Mouse (Mus musculus): ENCODE results near the gene Pde12. TPM values are rescaled to one million over a fixed set of nuclear protein-coding genes. Genes with fewer than 3 reads are reported as not detected.
"Not testable (repeated sequence)": the region's sequence is repeated elsewhere in the genome, so short reads cannot be mapped to it uniquely, and the experiment has no call there.

The Pde12 gene
- total RNA-seq (2021), result 1 to 10 TPM; 3.2 to 4.9 TPM
- long read RNA-seq, experiment 1, full-length matches to known transcripts, result 22 of 22 reads
- long read RNA-seq, experiment 1, partial matches to known transcripts, result 0 of 22 reads
- long read RNA-seq, experiment 1, other reads (novel, unspliced or antisense), result 0 of 22 reads
- long read RNA-seq, experiment 2, full-length matches to known transcripts, result 20 of 21 reads
- long read RNA-seq, experiment 2, partial matches to known transcripts, result 0 of 21 reads
- long read RNA-seq, experiment 2, other reads (novel, unspliced or antisense), result 1 of 21 reads

DNA sequence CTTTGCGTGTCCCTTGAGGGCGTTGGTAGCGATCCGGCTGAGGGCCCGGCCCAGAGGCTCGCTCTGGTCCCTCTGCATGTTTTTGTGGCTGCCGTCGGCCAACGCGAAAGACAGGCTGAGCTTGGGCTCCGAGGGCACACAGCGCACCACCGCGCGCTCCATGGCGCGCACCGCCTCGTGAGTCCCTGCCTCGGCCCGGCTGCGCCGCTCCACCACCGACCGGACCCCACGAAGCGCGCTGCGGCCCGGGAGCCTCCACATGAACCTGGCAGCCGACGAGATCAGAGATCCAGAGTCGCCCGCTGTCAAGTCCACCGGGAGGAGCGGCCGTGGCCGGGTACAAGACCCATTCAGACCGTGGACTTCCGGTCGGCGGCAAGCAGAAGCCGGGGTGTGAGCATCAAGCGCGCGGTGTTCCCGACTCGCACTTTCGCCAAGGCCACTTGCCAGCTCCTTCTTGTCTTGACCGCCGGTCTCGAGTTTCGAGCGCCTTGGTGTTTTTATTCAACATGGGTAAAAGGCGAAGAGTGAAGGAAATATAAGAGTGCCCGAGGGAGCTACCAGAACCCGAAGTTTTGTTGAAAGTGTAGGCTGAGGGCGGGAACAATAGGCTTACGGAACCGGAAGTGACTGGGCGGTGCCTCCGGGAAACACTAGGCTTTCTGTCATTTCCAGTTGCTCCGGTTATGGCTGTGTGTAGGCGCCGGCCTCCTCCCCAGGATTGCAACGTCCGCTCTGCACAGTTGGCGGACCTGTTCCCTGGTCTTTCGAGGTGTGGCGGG is at the start of gene Pde12:
Gene Pde12, minus strand, starts transcription at position 592 of the 782 bp plus-strand sequence.
- Histone ChIP-seq H3K27ac (peak within 1 kb of the TSS; percentile 95), H3K4me3 (peak within 1 kb of the TSS; percentile 94)
- peak; percentile 90 for DNase-seq
- TF ChIP-seq CTCF (IDR thresholded peaks at IDR 0.05), result no peak; the same call in 1 of the 2 replicates
- intact Hi-C loops (cut with DNase I), result loop anchor here (10.0 kb wide), 1 partner anchor 295 kb away; no protein-coding TSS in a partner anchor

GRCm38 (mm10) chr14:26705246-26705645 is 35.6 kb upstream of the Pde12 start:
- H3K4me3 ChIP-seq; DNase-seq; intact Hi-C loops (cut with DNase I); H3K27ac ChIP-seq: not testable (repeated sequence)

GRCm38 (mm10) chr14:26697912-26698311 is 28.2 kb upstream of the Pde12 start:
- no peak overlapping the region for H3K4me3 ChIP-seq
- peak; percentile 47 for TF ChIP-seq CTCF (IDR thresholded peaks at IDR 0.05)
- intact Hi-C loops (cut with DNase I), result no loop called here
- DNase-seq, result no peak
- H3K27ac ChIP-seq, result no peak overlapping the region

- Histone ChIP-seq H3K27ac (no peak within 1 kb of the TSS), H3K4me3 (no peak within 1 kb of the TSS)
- intact Hi-C loops (cut with DNase I), result no loop called here
- no peak for DNase-seq
- no peak for TF ChIP-seq CTCF (IDR thresholded peaks at IDR 0.05)
These were observed 23.3 kb upstream of the Pde12 start, which contains the start of gene Dnah12 for GRCm38 (mm10) chr14:26692974-26693373. TSS of gene Dnah12 (plus strand) at chr14:26693274.

DNA sequence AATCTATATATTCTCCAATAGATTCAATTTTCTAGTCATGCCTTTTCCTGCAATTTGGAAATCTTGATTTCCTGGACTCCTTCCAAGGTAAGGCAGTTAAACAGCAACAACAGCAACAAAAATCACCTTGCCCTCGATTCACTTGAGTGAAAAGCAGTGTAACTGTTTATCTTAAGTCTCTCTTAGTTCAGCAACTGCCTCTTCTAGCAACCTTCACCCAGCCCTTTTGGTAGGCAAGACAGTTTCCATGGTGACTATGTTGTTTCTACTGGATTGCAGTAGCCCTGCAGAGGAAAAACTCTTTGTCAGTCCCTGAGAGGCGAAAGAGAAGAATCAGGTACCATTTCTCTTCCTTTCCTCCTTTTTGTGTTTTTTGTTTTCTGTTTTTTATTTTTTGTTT is 21.7 kb upstream of the Pde12 start:
- TF ChIP-seq CTCF (IDR thresholded peaks at IDR 0.05), result no peak
- DNase-seq, result no peak
- intact Hi-C loops (cut with DNase I), result no loop called here
- Histone ChIP-seq H3K4me3 (no peak overlapping the region), H3K27ac (no peak overlapping the region)

GRCm38 (mm10) chr14:26690727-26691126 is 21.0 kb upstream of the Pde12 start:
- no peak for TF ChIP-seq CTCF (IDR thresholded peaks at IDR 0.05)
- Histone ChIP-seq H3K4me3 (no peak overlapping the region), H3K27ac (no peak overlapping the region)
- no peak for DNase-seq
- intact Hi-C loops (cut with DNase I), result no loop called here

DNA sequence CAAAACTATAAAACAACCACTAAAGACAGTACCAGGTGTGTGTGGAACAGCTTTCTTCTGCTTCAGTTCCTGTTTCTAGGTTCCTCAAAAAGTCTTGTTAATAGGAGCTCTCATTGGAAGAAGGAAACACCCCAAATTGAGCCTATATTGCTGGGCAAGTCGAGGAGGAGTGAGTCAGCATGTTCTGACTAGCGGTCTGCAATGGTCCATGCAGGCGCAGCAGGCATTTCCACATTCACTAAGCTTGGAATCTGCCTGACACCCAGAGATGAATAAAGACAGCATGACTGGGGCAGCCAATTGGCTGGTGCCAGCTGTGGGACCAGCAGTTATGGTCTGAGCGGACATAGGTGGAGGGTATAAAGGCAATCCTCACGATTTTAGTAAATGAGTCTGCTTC is 6.1 kb upstream of the Pde12 start:
- peak overlapping the region; percentile 28; the same call in 1 of the 2 replicates for H3K4me3 ChIP-seq
- no peak for TF ChIP-seq CTCF (IDR thresholded peaks at IDR 0.05)
- intact Hi-C loops (cut with DNase I), result no loop called here
- DNase-seq, result no peak
- H3K27ac ChIP-seq, result no peak overlapping the region

DNA sequence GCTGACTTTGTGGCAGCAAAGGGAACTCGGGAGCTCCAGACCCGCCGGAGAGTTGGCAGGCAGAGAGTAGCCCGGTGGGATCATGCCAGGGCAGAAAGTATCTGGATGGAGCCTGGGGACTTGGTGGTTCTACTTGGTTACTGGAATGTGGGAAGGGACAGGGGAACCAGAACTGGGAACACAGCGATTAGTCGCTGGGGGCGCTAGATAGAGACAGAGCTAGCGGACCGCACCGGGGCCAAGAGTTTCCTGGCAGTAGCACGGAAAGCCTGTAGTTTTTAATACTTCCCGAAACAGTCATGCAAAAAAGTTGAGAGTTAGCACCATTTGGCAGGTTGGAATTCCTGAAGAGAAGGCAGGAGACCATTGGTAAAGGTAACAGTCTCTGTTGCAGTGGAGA is 5.7 kb upstream of the Pde12 start:
- intact Hi-C loops (cut with DNase I), result no loop called here

DNA sequence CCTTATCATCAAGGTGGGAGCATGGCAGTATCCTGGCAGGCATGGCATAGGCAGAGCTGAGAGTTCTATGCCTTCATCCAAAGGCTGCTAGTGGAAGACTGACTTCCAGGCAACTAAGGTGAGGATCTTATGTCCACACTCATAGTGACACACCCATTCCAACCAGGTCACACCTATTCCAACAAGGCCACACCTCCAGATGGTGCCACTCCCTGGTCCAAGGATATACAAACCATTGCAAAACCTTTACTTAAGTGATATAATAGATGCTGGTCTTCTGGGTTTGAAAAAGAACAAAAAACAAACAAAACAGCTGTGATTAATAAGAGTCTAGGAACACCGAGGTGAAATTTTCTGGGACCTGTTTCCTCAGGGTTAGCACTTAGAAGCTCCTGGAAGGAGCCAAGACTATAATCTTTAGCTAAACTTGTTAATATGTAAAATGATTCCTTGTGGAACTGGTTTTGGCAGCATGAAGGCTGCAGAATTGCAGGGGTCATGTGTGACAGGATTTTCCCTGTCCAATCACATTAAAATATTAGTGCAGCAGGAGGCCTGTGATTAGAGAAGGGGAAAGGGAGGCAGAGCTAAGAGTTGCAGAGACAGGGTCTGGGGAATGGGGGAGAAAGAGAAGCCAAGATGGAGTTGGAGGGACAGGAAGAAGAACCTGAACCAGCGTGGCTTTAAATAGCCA is 4.9 kb upstream of the Pde12 start:
- intact Hi-C loops (cut with DNase I); H3K4me3 ChIP-seq; DNase-seq; H3K27ac ChIP-seq: not testable (repeated sequence)

More for the DNA sequence above, 5.7 kb upstream of the Pde12 start:
- TF ChIP-seq CTCF (IDR thresholded peaks at IDR 0.05), result peak; percentile 45
- peak; percentile 27 for DNase-seq
- peak overlapping the region; percentile 28; the same call in 1 of the 2 replicates for H3K4me3 ChIP-seq
- no peak overlapping the region for H3K27ac ChIP-seq

- H3K27ac ChIP-seq; intact Hi-C loops (cut with DNase I); DNase-seq; H3K4me3 ChIP-seq: not testable (repeated sequence)
These were observed 2.4 kb upstream of the Pde12 start for GRCm38 (mm10) chr14:26671870-26672615.

GRCm38 (mm10) chr14:26670964-26671363 is 1.3 kb upstream of the Pde12 start:
- no peak for DNase-seq
- intact Hi-C loops (cut with DNase I), result no loop called here
- no peak for TF ChIP-seq CTCF (IDR thresholded peaks at IDR 0.05)
- Histone ChIP-seq H3K27ac (no peak overlapping the region), H3K4me3 (no peak overlapping the region)
